Mouse (Mus musculus) layer of hippocampus, postnatal 14 days (tissue): ENCODE data around the gene Rufy1. TPM values are rescaled to one million over a fixed set of nuclear protein-coding genes. Genes with fewer than 3 reads are reported as not detected.
A peak's percentile ranks its signal among the peaks of the same experiment; 100 is the strongest.

Experiments used
- DNase-seq, 2 experiments: peaks; one replicate each; pipeline ENCODE4 v3.0.0; 2021 to 2022; ENCODE audit warnings: low spot score in 2 of 2, mixed read lengths in 1 of 2
- total RNA-seq, 2 experiments: library from RNA; stranded (reverse); gene quantifications; 2 replicates each; pipeline ENCODE4 v1.2.3; 2021

The Rufy1 gene
- total RNA-seq, 2 experiments from 2014 or later = 22.8 to 24.4 TPM

- DNase-seq = no peak
These were observed 476 bp upstream of the Rufy1 start for GRCm38 (mm10) chr11:50431134-50432068.

GRCm38 (mm10) chr11:50426056-50426455, 4.9 kb downstream of the Rufy1 start:
- DNase-seq = no peak

GRCm38 (mm10) chr11:50421934-50422780, 8.8 kb downstream of the Rufy1 start:
- DNase-seq = peak; percentile 34 to 63

- DNase-seq = no peak
These were observed 9.5 kb downstream of the Rufy1 start for GRCm38 (mm10) chr11:50421461-50421860.

GRCm38 (mm10) chr11:50417856-50418255, 13.1 kb downstream of the Rufy1 start:
- no peak for DNase-seq

GRCm38 (mm10) chr11:50415563-50416241, 15.2 kb downstream of the Rufy1 start:
- DNase-seq = no peak

- DNase-seq = no peak
These were observed 23.7 kb downstream of the Rufy1 start for GRCm38 (mm10) chr11:50407235-50407634.

- DNase-seq = no peak
These were observed 27.4 kb downstream of the Rufy1 start for GRCm38 (mm10) chr11:50403367-50404014.

- DNase-seq = no peak
These were observed 28.4 kb downstream of the Rufy1 start for GRCm38 (mm10) chr11:50402481-50402880.

- no peak for DNase-seq
These were observed 32.1 kb downstream of the Rufy1 start for GRCm38 (mm10) chr11:50398803-50399202.

GRCm38 (mm10) chr11:50397316-50397715, 33.6 kb downstream of the Rufy1 start:
- no peak for DNase-seq

GRCm38 (mm10) chr11:50396766-50397307, 34.1 kb downstream of the Rufy1 start:
- DNase-seq = no peak

- no peak for DNase-seq
These were observed 36.2 kb downstream of the Rufy1 start for GRCm38 (mm10) chr11:50394731-50395130.

- no peak for DNase-seq
These were observed 37.6 kb downstream of the Rufy1 start for GRCm38 (mm10) chr11:50393306-50393705.

- no peak for DNase-seq
These were observed 39.5 kb downstream of the Rufy1 start for GRCm38 (mm10) chr11:50391272-50391960.

GRCm38 (mm10) chr11:50389616-50390015, 41.3 kb downstream of the Rufy1 start:
- no peak for DNase-seq

GRCm38 (mm10) chr11:50389011-50389410, 41.9 kb downstream of the Rufy1 start:
- no peak for DNase-seq

GRCm38 (mm10) chr11:50388217-50388929, 42.6 kb downstream of the Rufy1 start:
- DNase-seq = no peak

- no peak for DNase-seq
These were observed 43.2 kb downstream of the Rufy1 start for GRCm38 (mm10) chr11:50387697-50388096.
